Mouse (Mus musculus): ENCODE measurements around the gene Dand5.

DNA sequence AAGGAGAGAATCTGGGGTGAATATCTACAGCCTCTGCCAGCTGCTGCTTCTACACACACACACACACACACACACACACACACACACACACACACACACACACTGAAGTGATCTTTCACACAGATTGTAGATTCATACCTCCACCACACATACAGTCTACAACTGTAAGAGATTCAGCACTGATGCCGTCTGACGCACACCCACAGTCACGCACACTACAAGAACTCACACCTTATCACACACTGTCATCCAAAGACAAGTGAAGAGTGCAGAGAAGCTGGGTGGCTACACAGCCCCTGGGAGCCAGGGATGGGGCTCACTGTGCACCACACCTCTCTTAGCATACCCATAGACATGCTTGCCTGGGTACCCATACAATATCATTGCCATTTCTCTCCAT, 8.8 kb downstream of the Dand5 start:
- TF ChIP-seq CTCF (IDR thresholded peaks at IDR 0.05; ENCODE audit: extremely low read depth, insufficient read depth, insufficient read length, insufficient replicate concordance) (no peak), POLR2A (IDR thresholded peaks at IDR 0.05; ENCODE audit: low read depth, low read length) (no peak)

All from spleen, adult 2 months (tissue).